Mouse (Mus musculus): ENCODE data around the gene Lgals9. TPM values are rescaled to one million over a fixed set of nuclear protein-coding genes. Genes with fewer than 3 reads are reported as not detected.

Gene Lgals9
- polyA plus RNA-seq, 1 experiment from 2014 or later = 6.7 TPM

GRCm38 (mm10) chr11:79019839-79020534 lies 35.2 kb upstream of the Lgals9 start:
- Histone ChIP-seq H3K9me3 (ENCODE audit: control insufficient read depth, low read length) (no peaks in the 10 kb centered on the region), H3K4me3 (ENCODE audit: low read depth, low read length) (no peak overlapping the region), H3K36me3 (ENCODE audit: control insufficient read depth, insufficient read depth, low read length) (0 out of 2 replicates have a peak, but pooled peaks cover 2% of the 10 kb centered on the region), H3K9ac (ENCODE audit: low read length) (no peak overlapping the region), H3K27ac (ENCODE audit: low read depth, low read length) (no peak overlapping the region), H3K27me3 (ENCODE audit: control insufficient read depth, insufficient read depth, low read length) (no peaks in the 10 kb centered on the region), H3K4me1 (ENCODE audit: control insufficient read depth, insufficient read depth, low read length) (no peaks in the 10 kb centered on the region; the same call in 1 of the 2 replicates), H3K4me2 (no peak overlapping the region)
- WGBS = 88% methylated on average over 17 of the region's 17 CpGs
- ATAC-seq (ENCODE audit: low FRiP score) = no peak
- no peak for DNase-seq (ENCODE audit: low spot score, missing footprints)

- Histone ChIP-seq H3K9ac (ENCODE audit: low read length) (no peak overlapping the region), H3K9me3 (ENCODE audit: control insufficient read depth, low read length) (no peaks in the 10 kb centered on the region), H3K27ac (ENCODE audit: low read depth, low read length) (no peak overlapping the region), H3K27me3 (ENCODE audit: control insufficient read depth, insufficient read depth, low read length) (no peaks in the 10 kb centered on the region), H3K36me3 (ENCODE audit: control insufficient read depth, insufficient read depth, low read length) (0 out of 2 replicates have a peak, but pooled peaks cover 2% of the 10 kb centered on the region), H3K4me1 (ENCODE audit: control insufficient read depth, insufficient read depth, low read length) (no peaks in the 10 kb centered on the region; the same call in 1 of the 2 replicates), H3K4me2 (no peak overlapping the region), H3K4me3 (ENCODE audit: low read depth, low read length) (no peak overlapping the region)
- WGBS = 54% methylated on average over 11 of the region's 11 CpGs
- peak; percentile 95 for DNase-seq (ENCODE audit: low spot score, missing footprints)
- no peak for ATAC-seq (ENCODE audit: low FRiP score)
Measured at GRCm38 (mm10) chr11:79018954-79019704, 34.4 kb upstream of the Lgals9 start.

- ATAC-seq (ENCODE audit: low FRiP score) (no peak), DNase-seq (ENCODE audit: low spot score, missing footprints) (no peak)
- no peak overlapping the region for H3K27ac ChIP-seq (ENCODE audit: low read depth, low read length)
- no peaks in the 10 kb centered on the region for H3K4me1 ChIP-seq (ENCODE audit: control insufficient read depth, insufficient read depth, low read length)
- 82% methylated on average over 7 of the region's 7 CpGs for WGBS
- H3K9ac ChIP-seq (ENCODE audit: low read length) = no peak overlapping the region
- H3K36me3 ChIP-seq (ENCODE audit: control insufficient read depth, insufficient read depth, low read length) = 0 out of 2 replicates have a peak, but pooled peaks cover 2% of the 10 kb centered on the region
- H3K27me3 ChIP-seq (ENCODE audit: control insufficient read depth, insufficient read depth, low read length) = no peaks in the 10 kb centered on the region
- no peak overlapping the region for H3K4me2 ChIP-seq
- H3K9me3 ChIP-seq (ENCODE audit: control insufficient read depth, low read length) = no peaks in the 10 kb centered on the region
- no peak overlapping the region for H3K4me3 ChIP-seq (ENCODE audit: low read depth, low read length)
Measured at GRCm38 (mm10) chr11:79017161-79017606, 32.4 kb upstream of the Lgals9 start.

- Histone ChIP-seq H3K4me1 (ENCODE audit: control insufficient read depth, insufficient read depth, low read length) (no peaks in the 10 kb centered on the region), H3K9ac (ENCODE audit: low read length) (0 out of 2 replicates have a peak overlapping the region, but pooled peaks have one; percentile 1), H3K27ac (ENCODE audit: low read depth, low read length) (no peak overlapping the region), H3K4me3 (ENCODE audit: low read depth, low read length) (no peak overlapping the region), H3K36me3 (ENCODE audit: control insufficient read depth, insufficient read depth, low read length) (0 out of 2 replicates have a peak, but pooled peaks cover 1% of the 10 kb centered on the region), H3K4me2 (no peak overlapping the region), H3K27me3 (ENCODE audit: control insufficient read depth, insufficient read depth, low read length) (no peaks in the 10 kb centered on the region), H3K9me3 (ENCODE audit: control insufficient read depth, low read length) (no peaks in the 10 kb centered on the region)
- WGBS = 47% methylated on average over 12 of the region's 12 CpGs
- ATAC-seq (ENCODE audit: low FRiP score) = no peak
- DNase-seq (ENCODE audit: low spot score, missing footprints) = no peak
Measured at GRCm38 (mm10) chr11:79016236-79016635, 31.5 kb upstream of the Lgals9 start.

GRCm38 (mm10) chr11:79015660-79016215 lies 31.0 kb upstream of the Lgals9 start:
- no peak overlapping the region for H3K9ac ChIP-seq (ENCODE audit: low read length)
- DNase-seq (ENCODE audit: low spot score, missing footprints) = no peak
- H3K4me3 ChIP-seq (ENCODE audit: low read depth, low read length) = no peak overlapping the region
- no peaks in the 10 kb centered on the region for H3K27me3 ChIP-seq (ENCODE audit: control insufficient read depth, insufficient read depth, low read length)
- no peak for ATAC-seq (ENCODE audit: low FRiP score)
- H3K27ac ChIP-seq (ENCODE audit: low read depth, low read length) = no peak overlapping the region
- no peaks in the 10 kb centered on the region for H3K36me3 ChIP-seq (ENCODE audit: control insufficient read depth, insufficient read depth, low read length)
- H3K9me3 ChIP-seq (ENCODE audit: control insufficient read depth, low read length) = no peaks in the 10 kb centered on the region
- no peak overlapping the region for H3K4me2 ChIP-seq
- H3K4me1 ChIP-seq (ENCODE audit: control insufficient read depth, insufficient read depth, low read length) = no peaks in the 10 kb centered on the region
- 89% methylated on average over 24 of the region's 24 CpGs for WGBS

GRCm38 (mm10) chr11:79014602-79015325 lies 30.0 kb upstream of the Lgals9 start:
- DNase-seq (ENCODE audit: low spot score, missing footprints) (no peak), ATAC-seq (ENCODE audit: low FRiP score) (no peak)
- Histone ChIP-seq H3K4me3 (ENCODE audit: low read depth, low read length) (no peak overlapping the region), H3K9ac (ENCODE audit: low read length) (no peak overlapping the region), H3K36me3 (ENCODE audit: control insufficient read depth, insufficient read depth, low read length) (no peaks in the 10 kb centered on the region), H3K27ac (ENCODE audit: low read depth, low read length) (no peak overlapping the region), H3K4me1 (ENCODE audit: control insufficient read depth, insufficient read depth, low read length) (no peaks in the 10 kb centered on the region), H3K4me2 (no peak overlapping the region), H3K27me3 (ENCODE audit: control insufficient read depth, insufficient read depth, low read length) (no peaks in the 10 kb centered on the region), H3K9me3 (ENCODE audit: control insufficient read depth, low read length) (no peaks in the 10 kb centered on the region)
- 78% methylated on average over 15 of the region's 15 CpGs for WGBS

- Histone ChIP-seq H3K4me2 (no peak overlapping the region), H3K27me3 (ENCODE audit: control insufficient read depth, insufficient read depth, low read length) (no peaks in the 10 kb centered on the region), H3K4me1 (ENCODE audit: control insufficient read depth, insufficient read depth, low read length) (no peaks in the 10 kb centered on the region), H3K9ac (ENCODE audit: low read length) (no peak overlapping the region), H3K36me3 (ENCODE audit: control insufficient read depth, insufficient read depth, low read length) (no peaks in the 10 kb centered on the region), H3K9me3 (ENCODE audit: control insufficient read depth, low read length) (no peaks in the 10 kb centered on the region), H3K4me3 (ENCODE audit: low read depth, low read length) (no peak overlapping the region), H3K27ac (ENCODE audit: low read depth, low read length) (no peak overlapping the region)
- DNase-seq (ENCODE audit: low spot score, missing footprints) (no peak), ATAC-seq (ENCODE audit: low FRiP score) (no peak)
- WGBS = 72% methylated on average over 9 of the region's 9 CpGs
Measured at GRCm38 (mm10) chr11:79013806-79014205, 29.1 kb upstream of the Lgals9 start.

- no peak overlapping the region for H3K4me2 ChIP-seq
Measured at GRCm38 (mm10) chr11:79013056-79013455, 28.3 kb upstream of the Lgals9 start.

More at GRCm38 (mm10) chr11:79013056-79013455, 28.3 kb upstream of the Lgals9 start:
- DNase-seq (ENCODE audit: low spot score, missing footprints) (no peak), ATAC-seq (ENCODE audit: low FRiP score) (no peak)
- Histone ChIP-seq H3K36me3 (ENCODE audit: control insufficient read depth, insufficient read depth, low read length) (no peaks in the 10 kb centered on the region), H3K4me3 (ENCODE audit: low read depth, low read length) (no peak overlapping the region), H3K9ac (ENCODE audit: low read length) (no peak overlapping the region), H3K27me3 (ENCODE audit: control insufficient read depth, insufficient read depth, low read length) (no peaks in the 10 kb centered on the region), H3K4me1 (ENCODE audit: control insufficient read depth, insufficient read depth, low read length) (no peaks in the 10 kb centered on the region), H3K9me3 (ENCODE audit: control insufficient read depth, low read length) (no peaks in the 10 kb centered on the region), H3K27ac (ENCODE audit: low read depth, low read length) (no peak overlapping the region)

Measured in midbrain, embryonic 11.5 days (tissue).